Mouse (Mus musculus) limb, embryonic 12.5 days (tissue): Measurements from ENCODE around the gene Fmo3. TPM values are rescaled to one million over a fixed set of nuclear protein-coding genes. Genes with fewer than 3 reads are reported as not detected.

Experiments used
- ATAC-seq: fragments of 200-750 bp; cut with Nextera tagmentation; 2 replicates; pipeline ENCODE4 v1.8.0; 2017; ENCODE audit warnings: low read depth, moderate TSS enrichment; ENCODE audit not compliant: insufficient number of reproducible peaks, insufficient read depth, low FRiP score, low TSS enrichment
- H3K27ac ChIP-seq: fragments of 300-500 bp; sonication (generic); 2 replicates; pipeline ENCODE4 v1.5.1; 2016; ENCODE audit warnings: mild to moderate bottlenecking, moderate library complexity
- H3K27me3 ChIP-seq: fragments of 300-500 bp; sonication (generic); 2 replicates; pipeline ENCODE4 v1.6.1; 2016; ENCODE audit warnings: mild to moderate bottlenecking, moderate library complexity
- H3K36me3 ChIP-seq: fragments of 300-500 bp; sonication (generic); 2 replicates; pipeline ENCODE4 v1.6.1; 2016; ENCODE audit warnings: mild to moderate bottlenecking, moderate library complexity
- H3K4me1 ChIP-seq: fragments of 300-500 bp; sonication (generic); replicated peaks from 2 replicates; pipeline ENCODE4 v1.6.1; 2016
- H3K4me2 ChIP-seq: fragments of 300-500 bp; sonication (generic); 2 replicates; pipeline ENCODE4 v1.6.1; 2016; ENCODE audit warnings: mild to moderate bottlenecking, moderate library complexity
- H3K4me3 ChIP-seq: fragments of 300-500 bp; sonication (generic); replicated peaks from 2 replicates; pipeline ENCODE4 v1.5.1; 2016; ENCODE audit warnings: mild to moderate bottlenecking
- H3K9ac ChIP-seq: fragments of 300-500 bp; sonication (generic); replicated peaks from 2 replicates; pipeline ENCODE4 v1.6.1; 2016; ENCODE audit warnings: mild to moderate bottlenecking, moderate library complexity
- H3K9me3 ChIP-seq: fragments of 300-500 bp; sonication (generic); 2 replicates; pipeline ENCODE4 v1.6.1; 2016; ENCODE audit warnings: mild to moderate bottlenecking, moderate library complexity
- WGBS: fragments of 180-500 bp; shearing (Covaris S2); methylation state at CpG from one replicate; pipeline ENCODE4 v1.1.7; 2016; 5-methylcytosine and 5-hydroxymethylcytosine counted together
- polyA plus RNA-seq: library from polyadenylated mRNA; unstranded; fragments of >200 nt; fragmentation: Nextera tagmentation; extraction: Ambion mirVana; gene quantifications from 2 replicates; pipeline ENCODE4 v1.2.1, GENCODE M21; 2016

Gene Fmo3
- not detected in 2 replicates for polyA plus RNA-seq

- Histone ChIP-seq H3K36me3 (no peaks in the 10 kb centered on the region), H3K4me2 (no peak within 1 kb of the TSS), H3K9ac (no peak within 1 kb of the TSS), H3K9me3 (no peaks in the 10 kb centered on the region), H3K27me3 (no peaks in the 10 kb centered on the region), H3K4me3 (no peak within 1 kb of the TSS), H3K27ac (no peak within 1 kb of the TSS), H3K4me1 (no peaks in the 10 kb centered on the region)
- ATAC-seq, result no peak
- 71% methylated on average over 1 of the region's 1 CpGs for WGBS
Measured at GRCm38 (mm10) chr1:162984428-162984827, at the start of gene Fmo3. Gene Fmo3 (minus strand): TSS chr1:162984528.

DNA sequence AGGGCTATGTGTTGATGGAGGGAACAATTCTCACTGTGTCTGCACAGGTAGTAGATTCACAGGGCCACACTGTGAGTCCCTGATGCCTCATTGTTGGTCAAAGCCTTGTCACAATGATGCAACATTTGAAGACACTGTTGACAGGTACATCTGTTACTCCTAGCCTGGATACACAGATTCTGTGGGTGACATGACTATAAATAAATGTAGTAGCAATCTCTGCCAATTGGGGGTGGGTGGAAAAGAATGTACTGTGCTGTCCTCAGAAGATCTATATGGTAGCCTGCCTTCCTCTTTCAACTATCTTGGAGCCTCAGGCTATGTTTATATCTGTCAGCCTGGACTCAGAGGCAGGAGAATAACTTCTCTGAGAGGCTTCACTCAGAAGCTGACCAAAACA is 38.7 kb upstream of the Fmo3 start:
- no peaks in the 10 kb centered on the region for H3K4me1 ChIP-seq
- H3K4me3 ChIP-seq, result no peak overlapping the region
- no peak overlapping the region for H3K9ac ChIP-seq
- H3K9me3 ChIP-seq, result no peaks in the 10 kb centered on the region
- no peaks in the 10 kb centered on the region for H3K36me3 ChIP-seq
- H3K27ac ChIP-seq, result no peak overlapping the region
- H3K4me2 ChIP-seq, result no peak overlapping the region
- no peak for ATAC-seq
- no peaks in the 10 kb centered on the region for H3K27me3 ChIP-seq

GRCm38 (mm10) chr1:163009220-163009619 is 24.9 kb upstream of the Fmo3 start:
- ATAC-seq, result no peak
- 76% methylated on average over 3 of the region's 3 CpGs for WGBS

GRCm38 (mm10) chr1:163003496-163003895 is 19.2 kb upstream of the Fmo3 start:
- no peak overlapping the region for H3K4me3 ChIP-seq
- no peak overlapping the region for H3K9ac ChIP-seq
- no peaks in the 10 kb centered on the region for H3K36me3 ChIP-seq
- H3K27ac ChIP-seq, result no peak overlapping the region
- 92% methylated on average over 2 of the region's 2 CpGs for WGBS
- H3K4me1 ChIP-seq, result no peaks in the 10 kb centered on the region
- H3K9me3 ChIP-seq, result peaks cover 7% of the 10 kb centered on the region; the same call in 1 of the 2 replicates
- H3K27me3 ChIP-seq, result no peaks in the 10 kb centered on the region
- no peak overlapping the region for H3K4me2 ChIP-seq
- ATAC-seq, result no peak

More at GRCm38 (mm10) chr1:163009220-163009619, 24.9 kb upstream of the Fmo3 start:
- Histone ChIP-seq H3K4me3 (no peak overlapping the region), H3K36me3 (no peaks in the 10 kb centered on the region), H3K27ac (no peak overlapping the region), H3K4me1 (no peaks in the 10 kb centered on the region), H3K27me3 (no peaks in the 10 kb centered on the region), H3K9ac (no peak overlapping the region), H3K4me2 (no peak overlapping the region), H3K9me3 (no peaks in the 10 kb centered on the region)

DNA sequence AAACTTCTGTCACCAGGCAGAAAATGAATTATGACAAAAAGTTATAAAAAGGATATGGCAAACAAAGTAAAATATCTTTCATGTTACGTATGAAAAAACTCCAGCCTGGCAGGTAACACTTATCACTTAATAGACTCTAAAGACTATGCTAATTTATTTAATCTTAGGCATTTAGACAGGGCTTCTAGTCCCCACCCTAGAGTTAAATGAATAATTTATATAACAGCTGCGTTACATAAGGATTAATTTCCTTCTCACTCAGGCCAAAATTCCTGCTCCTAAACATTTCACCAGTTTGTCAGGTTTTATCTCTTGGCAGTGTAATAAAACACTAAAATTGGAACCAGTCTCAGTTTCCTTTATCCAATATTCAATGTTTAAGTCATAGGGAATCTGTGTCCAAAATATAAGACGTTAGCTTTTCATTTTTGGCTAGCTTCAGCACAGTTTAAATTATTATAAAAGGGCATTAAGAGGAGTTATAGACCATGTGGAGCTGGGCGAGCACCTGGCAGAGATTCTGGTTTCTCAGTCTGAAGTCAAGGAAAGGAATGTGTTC is 17.0 kb upstream of the Fmo3 start:
- no peak for ATAC-seq
- no peaks in the 10 kb centered on the region for H3K27me3 ChIP-seq
- no peaks in the 10 kb centered on the region for H3K36me3 ChIP-seq
- H3K9ac ChIP-seq, result no peak overlapping the region
- 76% methylated on average over 4 of the region's 4 CpGs for WGBS
- H3K4me3 ChIP-seq, result no peak overlapping the region
- H3K27ac ChIP-seq, result no peak overlapping the region
- H3K9me3 ChIP-seq, result peaks cover 7% of the 10 kb centered on the region; the same call in 1 of the 2 replicates
- no peaks in the 10 kb centered on the region for H3K4me1 ChIP-seq
- no peak overlapping the region for H3K4me2 ChIP-seq

DNA sequence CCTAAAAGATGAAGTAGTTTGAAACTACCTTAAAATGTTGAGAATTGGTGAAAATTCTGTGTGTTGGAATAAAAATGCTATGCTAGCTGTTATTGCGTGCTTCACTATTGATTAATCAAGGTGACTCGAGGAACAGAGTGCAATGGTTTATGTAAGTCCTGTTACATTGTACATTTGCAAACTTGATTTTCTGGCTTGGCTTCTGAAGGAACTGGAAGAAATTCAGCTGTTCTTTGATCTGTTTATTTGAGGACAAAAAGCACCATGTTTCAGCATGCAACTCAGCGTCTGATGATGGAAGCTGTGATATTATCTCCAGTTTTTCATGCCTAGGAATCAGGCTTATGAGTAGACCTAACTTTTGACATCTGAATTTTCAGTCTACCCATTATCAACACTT is 3.2 kb upstream of the Fmo3 start:
- H3K4me2 ChIP-seq, result no peak overlapping the region
- H3K27ac ChIP-seq, result no peak overlapping the region
- H3K36me3 ChIP-seq, result no peaks in the 10 kb centered on the region
- no peak overlapping the region for H3K9ac ChIP-seq
- 90% methylated on average over 3 of the region's 3 CpGs for WGBS
- no peaks in the 10 kb centered on the region for H3K9me3 ChIP-seq
- H3K4me3 ChIP-seq, result no peak overlapping the region
- H3K4me1 ChIP-seq, result no peaks in the 10 kb centered on the region
- H3K27me3 ChIP-seq, result no peaks in the 10 kb centered on the region
- no peak for ATAC-seq

DNA sequence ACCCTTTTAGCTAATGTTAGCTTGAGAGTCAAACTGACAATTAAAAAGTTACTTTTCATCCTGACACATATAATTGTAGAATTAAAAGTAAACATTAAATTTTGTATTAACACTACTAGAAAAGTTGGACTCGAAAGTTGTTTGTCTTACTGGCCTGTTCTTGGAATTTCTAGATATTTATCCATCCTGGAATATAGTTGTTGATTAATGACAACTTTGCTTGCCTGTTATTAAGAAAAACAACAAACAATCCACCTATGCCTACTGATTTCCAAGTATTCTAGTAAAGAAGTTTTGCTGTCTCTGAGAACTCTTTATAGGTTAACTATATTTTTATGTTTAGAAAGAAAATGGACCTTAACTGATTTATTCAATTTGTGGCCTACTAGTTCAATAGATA is 2.4 kb upstream of the Fmo3 start:
- no peak for ATAC-seq
- no peak overlapping the region for H3K4me3 ChIP-seq
- no peaks in the 10 kb centered on the region for H3K36me3 ChIP-seq
- no peaks in the 10 kb centered on the region for H3K4me1 ChIP-seq
- no peaks in the 10 kb centered on the region for H3K9me3 ChIP-seq
- no peak overlapping the region for H3K27ac ChIP-seq
- no peaks in the 10 kb centered on the region for H3K27me3 ChIP-seq
- WGBS, result 86% methylated on average over 1 of the region's 1 CpGs
- H3K9ac ChIP-seq, result no peak overlapping the region
- no peak overlapping the region for H3K4me2 ChIP-seq

- H3K4me3 ChIP-seq, result no peak overlapping the region
- no peak for ATAC-seq
- WGBS, result 86% methylated on average over 2 of the region's 2 CpGs
- no peaks in the 10 kb centered on the region for H3K4me1 ChIP-seq
- H3K9me3 ChIP-seq, result no peaks in the 10 kb centered on the region
- H3K27ac ChIP-seq, result no peak overlapping the region
- no peak overlapping the region for H3K9ac ChIP-seq
- H3K27me3 ChIP-seq, result no peaks in the 10 kb centered on the region
- no peak overlapping the region for H3K4me2 ChIP-seq
- H3K36me3 ChIP-seq, result no peaks in the 10 kb centered on the region
Measured at GRCm38 (mm10) chr1:162986121-162986748, 1.9 kb upstream of the Fmo3 start.

- no peaks in the 10 kb centered on the region for H3K36me3 ChIP-seq
- 77% methylated on average over 2 of the region's 2 CpGs for WGBS
- H3K9me3 ChIP-seq, result no peaks in the 10 kb centered on the region
- no peak overlapping the region for H3K27ac ChIP-seq
- no peak overlapping the region for H3K9ac ChIP-seq
- no peak overlapping the region for H3K4me2 ChIP-seq
- H3K4me3 ChIP-seq, result no peak overlapping the region
- no peaks in the 10 kb centered on the region for H3K27me3 ChIP-seq
- no peak for ATAC-seq
- H3K4me1 ChIP-seq, result no peaks in the 10 kb centered on the region
Measured at GRCm38 (mm10) chr1:162963556-162963955, 20.8 kb downstream of the Fmo3 start.

DNA sequence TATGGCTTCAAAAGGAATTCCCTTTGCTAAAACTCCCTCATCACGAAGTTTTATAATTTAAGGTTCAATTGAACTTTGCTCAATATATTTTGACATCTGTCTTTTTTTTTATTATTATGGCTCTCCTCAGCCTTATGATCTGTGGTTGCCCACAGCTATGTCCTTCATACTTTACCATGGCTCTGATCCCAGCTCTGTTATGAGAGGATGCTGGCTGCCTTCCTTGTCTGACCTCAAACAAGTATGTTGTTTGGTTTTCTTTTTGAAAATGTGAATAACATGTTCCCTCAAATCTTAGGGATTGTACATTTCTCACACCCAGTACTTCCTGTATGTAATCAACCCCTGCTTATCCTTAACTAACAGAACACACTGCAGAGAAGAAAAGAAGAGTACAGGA is 26.9 kb downstream of the Fmo3 start:
- no peak overlapping the region for H3K9ac ChIP-seq
- no peaks in the 10 kb centered on the region; the same call in 1 of the 2 replicates for H3K4me1 ChIP-seq
- no peak overlapping the region for H3K27ac ChIP-seq
- H3K4me2 ChIP-seq, result no peak overlapping the region
- H3K27me3 ChIP-seq, result no peaks in the 10 kb centered on the region
- H3K36me3 ChIP-seq, result no peaks in the 10 kb centered on the region
- no peak overlapping the region for H3K4me3 ChIP-seq
- WGBS, result 85% methylated on average over 1 of the region's 1 CpGs
- no peak for ATAC-seq
- no peaks in the 10 kb centered on the region for H3K9me3 ChIP-seq

GRCm38 (mm10) chr1:162953079-162953478 is 31.2 kb downstream of the Fmo3 start:
- H3K9ac ChIP-seq, result no peak overlapping the region
- H3K27me3 ChIP-seq, result no peaks in the 10 kb centered on the region
- no peak for ATAC-seq
- H3K36me3 ChIP-seq, result no peaks in the 10 kb centered on the region
- H3K4me2 ChIP-seq, result no peak overlapping the region
- no peaks in the 10 kb centered on the region for H3K9me3 ChIP-seq
- H3K4me1 ChIP-seq, result peaks cover 2% of the 10 kb centered on the region; the same call in 1 of the 2 replicates
- no peak overlapping the region for H3K4me3 ChIP-seq
- H3K27ac ChIP-seq, result no peak overlapping the region
- 53% methylated on average over 2 of the region's 2 CpGs for WGBS

GRCm38 (mm10) chr1:162949763-162950162 is 34.6 kb downstream of the Fmo3 start:
- Histone ChIP-seq H3K4me1 (peaks cover 14% of the 10 kb centered on the region), H3K4me2 (no peak overlapping the region), H3K36me3 (no peaks in the 10 kb centered on the region), H3K4me3 (no peak overlapping the region), H3K9ac (no peak overlapping the region), H3K27ac (no peak overlapping the region), H3K9me3 (no peaks in the 10 kb centered on the region), H3K27me3 (no peaks in the 10 kb centered on the region)
- ATAC-seq, result no peak
- WGBS, result 88% methylated on average over 1 of the region's 1 CpGs
